Mouse (Mus musculus): ENCODE results near the gene Tmx4.

Tmx4 gene

DNA sequence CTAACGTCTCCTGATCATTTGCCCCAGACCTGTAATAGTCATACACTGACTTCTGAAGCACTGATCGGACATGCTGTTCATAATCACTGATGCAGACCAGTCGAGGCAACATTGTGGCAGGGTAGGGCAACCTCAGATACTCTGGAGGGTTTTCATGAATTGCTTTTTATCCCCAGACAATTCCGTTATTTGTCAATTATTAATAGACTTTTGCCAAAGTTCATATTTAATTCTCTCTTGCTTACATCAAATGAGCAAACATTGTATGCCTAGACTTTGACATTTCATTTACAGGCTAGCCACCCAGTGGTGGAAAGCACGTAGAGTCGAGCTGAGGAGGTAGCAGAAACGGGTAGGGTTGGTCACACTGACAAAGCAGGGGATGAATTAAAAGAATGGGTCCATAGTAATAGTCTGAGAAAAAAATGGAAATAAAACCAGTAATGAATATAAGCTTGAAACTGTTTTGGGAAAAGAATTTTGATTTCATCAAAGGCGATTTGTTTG, 89.7 kb downstream of the Tmx4 start, which contains the start of gene Hao1:
Gene Hao1 (minus strand): TSS at position 148 of the 507 bp plus-strand sequence.
- no peak for DNase-seq (ENCODE audit: low spot score)

DNA sequence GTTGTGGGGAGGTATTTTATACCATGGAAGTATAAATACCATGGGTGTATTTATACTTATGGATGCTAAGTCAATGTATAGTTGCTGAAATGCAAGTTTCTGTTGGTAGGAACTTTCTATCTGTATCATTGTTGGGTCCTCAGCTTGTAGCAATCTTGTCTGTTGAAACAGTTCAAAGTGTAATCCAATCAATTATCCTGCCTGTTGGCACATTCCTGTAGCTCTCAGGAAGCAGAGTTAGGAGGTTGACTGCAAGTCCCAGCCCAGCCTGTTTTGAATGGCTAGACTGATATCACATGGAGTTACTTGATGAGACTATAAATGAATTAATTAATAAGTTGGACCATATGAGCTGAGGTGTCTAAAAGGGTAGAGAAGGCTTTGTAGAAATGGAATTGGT, 91.6 kb downstream of the Tmx4 start:
- DNase-seq (ENCODE audit: low spot score) = no peak

GRCm38 (mm10) chr2:134549770-134550169, 94.2 kb downstream of the Tmx4 start:
- DNase-seq (ENCODE audit: low spot score) = no peak

- no peak for DNase-seq (ENCODE audit: low spot score)
These were observed 98.8 kb downstream of the Tmx4 start for GRCm38 (mm10) chr2:134545116-134545515.

- DNase-seq (ENCODE audit: low spot score) = no peak
These were observed 99.5 kb downstream of the Tmx4 start for GRCm38 (mm10) chr2:134544321-134545065.
